Mouse (Mus musculus): ENCODE data around the gene Stk24.

Stk24 gene

DNA sequence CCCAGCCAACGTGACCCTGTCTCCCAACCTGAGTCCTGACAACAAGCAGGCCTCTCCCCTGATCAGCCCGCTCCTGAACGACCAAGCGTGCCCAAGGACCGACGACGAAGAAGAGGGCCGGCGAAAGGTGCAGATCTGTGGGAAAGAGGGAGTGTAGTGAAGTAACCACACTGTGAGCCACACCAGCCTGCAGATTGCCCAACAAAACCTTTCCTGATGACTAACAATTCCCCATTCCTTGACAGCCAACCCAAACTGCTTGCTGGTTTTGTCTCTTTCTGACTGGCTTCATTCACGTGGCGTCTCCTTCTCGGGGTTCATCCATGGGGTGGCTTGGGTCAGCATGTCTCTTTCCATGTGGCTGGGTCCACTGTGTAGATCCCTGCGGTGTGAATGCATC, 124.3 kb downstream of the Stk24 start:
- no peak for DNase-seq

DNA sequence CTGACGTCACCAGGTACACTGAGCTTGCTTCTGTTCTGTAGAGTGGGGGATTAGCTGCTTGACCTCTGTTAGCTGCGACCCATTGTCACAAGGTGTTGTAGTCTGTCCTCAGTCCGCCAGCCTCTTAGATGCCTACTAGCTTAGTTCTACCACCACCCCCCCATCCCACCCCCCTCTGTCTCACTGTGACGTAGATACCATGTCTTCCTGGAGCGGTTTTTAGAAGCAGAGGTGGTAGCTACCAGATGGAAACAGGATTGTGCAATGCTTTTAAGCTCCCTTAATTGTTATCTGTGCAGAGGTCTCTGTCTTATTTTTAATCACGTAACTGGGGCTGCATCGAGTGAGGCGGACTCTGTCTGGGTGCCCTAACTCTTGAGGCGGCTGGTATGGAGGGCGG, 124.9 kb downstream of the Stk24 start:
- DNase-seq = no peak

DNA sequence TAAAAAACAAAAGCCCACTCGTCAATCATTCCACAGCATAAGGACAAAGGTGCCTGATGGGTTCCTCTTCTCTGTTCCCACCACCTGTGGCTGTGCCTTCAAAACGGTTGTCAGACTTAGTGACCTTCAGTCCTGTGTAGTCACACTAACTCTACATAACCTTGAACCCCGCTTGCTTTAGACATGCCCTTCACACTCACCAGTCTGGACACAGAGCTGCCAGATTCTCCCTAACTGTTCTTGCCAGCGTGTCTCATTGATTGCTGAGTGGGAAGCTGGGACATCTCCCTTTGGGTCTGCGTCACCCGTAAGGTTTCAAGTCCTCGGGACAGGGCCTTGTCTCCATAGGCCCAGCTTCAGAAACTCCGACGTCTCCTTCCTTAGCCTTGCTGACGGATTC, 127.3 kb downstream of the Stk24 start:
- no peak for DNase-seq

DNA sequence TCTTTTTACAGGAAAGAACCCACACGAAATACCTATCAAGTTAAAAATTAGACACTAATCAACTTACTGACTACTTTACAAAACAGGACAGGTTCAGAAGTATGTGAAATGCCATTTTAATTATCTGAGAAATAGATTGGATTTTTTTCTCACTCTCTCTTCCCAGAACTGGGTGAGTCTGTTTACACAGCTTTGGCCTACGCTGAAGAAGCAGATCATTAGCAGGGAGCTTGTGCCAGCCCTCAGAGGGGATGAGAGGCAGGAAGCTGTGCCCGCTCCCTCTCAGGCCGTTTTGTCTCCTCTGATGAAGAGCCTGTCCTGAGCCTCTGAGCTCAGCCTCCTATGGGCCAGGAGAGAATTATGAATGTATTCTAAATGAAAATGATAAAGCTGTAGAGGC, 128.1 kb downstream of the Stk24 start:
- no peak for DNase-seq

DNA sequence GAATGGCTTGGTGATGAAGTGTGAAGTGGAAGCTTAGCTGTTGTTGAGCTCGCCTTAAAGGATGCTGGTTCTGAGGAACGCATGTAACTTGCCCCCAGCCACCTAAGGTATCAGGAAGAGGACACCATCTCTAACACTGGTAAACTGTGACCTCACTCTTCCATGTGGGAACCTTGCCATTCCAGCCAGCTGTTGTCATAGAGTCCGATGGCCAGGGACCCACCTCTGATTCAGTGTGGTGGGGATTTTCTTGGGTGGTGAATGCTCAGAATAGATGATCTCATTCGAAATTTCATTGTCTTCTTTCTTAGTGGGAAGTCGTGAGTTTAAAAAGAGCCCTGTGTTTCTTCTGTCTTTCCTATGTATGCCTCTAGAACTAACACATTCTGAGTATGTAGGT, 128.7 kb downstream of the Stk24 start:
- DNase-seq = no peak

DNA sequence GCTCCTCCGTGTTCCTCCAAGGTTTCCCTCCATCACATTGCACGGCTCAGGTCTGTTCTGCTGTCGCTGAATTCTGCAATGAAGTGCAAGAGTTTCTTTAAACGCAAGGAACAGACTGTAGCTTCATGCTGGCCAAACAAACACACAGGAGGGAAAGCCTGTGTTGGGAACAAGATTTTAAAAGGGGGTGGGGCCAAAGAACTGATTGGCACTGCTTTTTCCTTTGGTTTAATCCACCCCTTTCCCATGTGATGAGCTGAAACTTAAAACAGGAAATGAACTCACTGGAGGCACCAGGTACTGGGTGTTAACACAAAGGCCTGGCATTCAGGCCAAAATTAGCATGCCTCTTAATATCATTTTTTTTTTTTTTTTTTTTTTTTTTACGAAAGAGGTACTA, 131.5 kb downstream of the Stk24 start:
- DNase-seq = no peak

DNA sequence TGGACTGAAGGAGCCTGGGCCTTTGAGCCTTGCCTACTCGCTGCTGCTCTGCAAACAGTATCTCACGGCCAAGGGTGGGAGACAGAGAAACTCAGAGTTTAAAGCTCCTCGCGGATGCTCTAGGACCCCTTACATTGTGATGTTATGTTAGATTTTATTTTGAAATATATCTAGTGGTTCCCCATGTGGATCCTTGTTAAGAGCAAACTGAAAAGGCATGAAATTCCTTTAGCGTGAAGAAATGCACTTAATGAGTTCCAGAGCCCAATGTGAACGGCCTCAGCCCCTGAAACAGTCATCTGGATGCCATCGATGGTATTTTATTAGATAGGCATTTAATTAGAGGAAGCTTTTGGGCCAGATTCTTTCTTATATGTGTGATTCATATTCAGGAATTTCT, 132.5 kb downstream of the Stk24 start:
- DNase-seq = peak; percentile 71

DNA sequence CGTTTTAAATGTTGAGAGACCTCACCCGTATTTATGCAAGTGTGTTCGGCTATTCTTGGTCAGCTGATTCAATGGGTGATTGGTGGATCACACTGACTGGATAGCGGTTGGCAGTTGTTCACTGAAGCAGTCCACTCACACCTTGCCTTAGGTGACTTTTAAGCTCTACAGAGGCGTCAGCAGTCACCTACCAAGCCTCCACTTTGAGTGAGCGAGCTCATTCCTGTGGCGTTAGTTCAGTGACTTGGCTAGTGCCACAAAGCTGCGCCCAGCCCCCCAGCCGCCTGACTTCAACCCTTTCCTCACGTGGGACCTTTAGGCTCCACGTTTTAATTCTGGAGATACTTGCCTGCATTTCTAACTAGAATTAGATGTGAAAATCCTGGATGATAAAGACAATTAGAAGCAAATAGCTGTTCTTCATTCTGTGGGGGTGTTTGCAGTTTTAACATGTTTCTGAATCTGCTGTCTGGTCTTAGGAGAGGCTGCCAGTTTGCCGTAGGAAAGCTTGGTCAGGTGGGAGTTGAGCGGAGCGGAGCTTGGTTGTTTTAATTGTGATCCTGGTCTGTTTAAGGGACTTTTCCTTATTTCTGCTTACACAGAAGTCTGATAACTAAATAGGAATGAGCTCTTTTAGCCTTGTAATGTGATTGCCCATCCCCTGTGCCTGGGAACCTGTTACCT, 133.6 kb downstream of the Stk24 start:
- no peak for DNase-seq

DNA sequence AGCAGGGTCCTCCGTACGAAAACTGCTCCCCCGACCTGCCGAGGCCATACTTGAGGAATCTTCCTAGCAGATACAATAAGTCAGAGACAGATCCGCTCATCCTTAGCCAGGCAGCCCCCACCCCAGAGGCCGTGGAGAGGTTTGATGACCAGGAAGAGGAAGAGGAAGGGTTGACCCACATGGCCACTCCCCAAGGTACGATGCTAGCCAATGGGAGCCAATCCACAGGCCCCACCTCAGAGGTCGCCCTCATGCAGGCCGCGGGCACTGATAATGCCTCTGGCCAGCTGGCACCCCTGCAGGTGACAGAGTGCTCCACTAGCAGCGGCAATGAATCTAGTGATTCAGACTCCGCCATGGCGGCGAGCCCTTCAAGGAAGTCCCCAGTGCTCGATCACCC, 135.7 kb downstream of the Stk24 start:
- DNase-seq = no peak

DNA sequence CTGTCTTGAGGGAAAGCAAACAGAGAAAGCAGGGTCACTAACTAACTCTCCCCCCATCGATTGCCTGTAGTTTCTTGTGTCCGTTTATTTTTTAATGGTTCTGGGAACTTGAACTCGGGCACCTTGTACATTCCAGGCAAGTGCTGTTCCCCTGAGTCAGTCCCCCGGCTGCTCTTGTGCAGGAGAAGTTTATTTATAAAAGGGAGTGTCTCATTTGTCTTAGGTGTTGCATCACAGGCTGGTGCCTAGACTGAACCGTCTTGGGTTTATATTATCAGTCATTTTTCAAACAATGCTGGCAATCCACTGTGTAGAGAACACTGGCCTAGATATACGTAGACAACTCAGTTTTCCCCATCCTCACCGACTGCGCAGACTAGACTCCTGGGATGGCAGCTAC, 140.4 kb downstream of the Stk24 start:
- DNase-seq = no peak

DNA sequence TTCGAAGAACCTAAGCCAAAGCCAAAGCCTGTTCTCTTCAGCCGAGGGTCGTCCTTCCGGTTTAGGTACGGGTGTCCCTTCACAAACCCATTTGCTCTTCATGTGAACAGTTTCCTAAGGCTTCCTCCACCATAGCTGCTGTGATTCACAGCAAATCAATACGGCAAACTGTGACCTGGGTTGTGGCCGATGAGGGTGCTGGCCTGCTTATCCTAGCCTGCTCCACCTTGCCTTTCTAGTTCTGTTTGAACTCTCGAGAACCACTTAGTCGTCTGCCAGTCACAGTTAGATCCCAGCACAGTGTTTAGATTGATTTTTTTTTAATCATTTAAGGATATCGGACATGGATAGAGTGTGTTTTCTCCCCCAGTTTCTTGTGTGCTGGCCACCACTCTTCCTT, 141.1 kb downstream of the Stk24 start:
- DNase-seq = no peak

DNA sequence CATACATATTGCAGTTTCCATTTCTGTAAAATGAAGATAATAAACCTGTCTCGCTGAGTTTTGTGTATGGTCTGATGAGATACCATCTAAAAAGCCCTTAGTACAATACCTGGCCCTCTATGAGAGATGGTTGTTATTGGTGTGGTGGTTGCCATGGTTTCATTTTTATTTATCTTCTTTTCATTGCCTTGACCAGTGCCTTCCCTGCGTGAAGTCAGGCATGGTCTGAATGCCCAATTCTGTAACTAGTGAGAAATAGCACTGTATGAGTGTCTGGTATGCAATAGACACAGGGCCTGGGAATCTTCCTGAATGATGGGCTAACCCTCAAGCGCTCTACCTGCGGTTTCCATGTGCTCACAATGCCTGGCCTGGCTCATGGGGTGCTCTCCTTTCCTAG, 143.1 kb downstream of the Stk24 start:
- DNase-seq = no peak

Data from embryo, embryonic 11 days (tissue).